Mouse (Mus musculus): ENCODE measurements at regions not wholly inside any gene's neighbourhood (a gene's known extent, or its start where the extent isn't known, plus 50 kb on each side); places are given as distances from the start of the nearest gene placed in this dataset.

- TF ChIP-seq CTCF (IDR thresholded peaks at IDR 0.05; ENCODE audit: insufficient read depth, low read length) = no peak
- TF ChIP-seq POLR2A (IDR thresholded peaks at IDR 0.05; ENCODE audit: borderline replicate concordance, extremely low read depth, low read depth, low read length) = no peak
Observed at GRCm38 (mm10) chr10:24458667-24459066, 136.6 kb upstream of the Ccn2 start.
